In the genomic region with DNA sequence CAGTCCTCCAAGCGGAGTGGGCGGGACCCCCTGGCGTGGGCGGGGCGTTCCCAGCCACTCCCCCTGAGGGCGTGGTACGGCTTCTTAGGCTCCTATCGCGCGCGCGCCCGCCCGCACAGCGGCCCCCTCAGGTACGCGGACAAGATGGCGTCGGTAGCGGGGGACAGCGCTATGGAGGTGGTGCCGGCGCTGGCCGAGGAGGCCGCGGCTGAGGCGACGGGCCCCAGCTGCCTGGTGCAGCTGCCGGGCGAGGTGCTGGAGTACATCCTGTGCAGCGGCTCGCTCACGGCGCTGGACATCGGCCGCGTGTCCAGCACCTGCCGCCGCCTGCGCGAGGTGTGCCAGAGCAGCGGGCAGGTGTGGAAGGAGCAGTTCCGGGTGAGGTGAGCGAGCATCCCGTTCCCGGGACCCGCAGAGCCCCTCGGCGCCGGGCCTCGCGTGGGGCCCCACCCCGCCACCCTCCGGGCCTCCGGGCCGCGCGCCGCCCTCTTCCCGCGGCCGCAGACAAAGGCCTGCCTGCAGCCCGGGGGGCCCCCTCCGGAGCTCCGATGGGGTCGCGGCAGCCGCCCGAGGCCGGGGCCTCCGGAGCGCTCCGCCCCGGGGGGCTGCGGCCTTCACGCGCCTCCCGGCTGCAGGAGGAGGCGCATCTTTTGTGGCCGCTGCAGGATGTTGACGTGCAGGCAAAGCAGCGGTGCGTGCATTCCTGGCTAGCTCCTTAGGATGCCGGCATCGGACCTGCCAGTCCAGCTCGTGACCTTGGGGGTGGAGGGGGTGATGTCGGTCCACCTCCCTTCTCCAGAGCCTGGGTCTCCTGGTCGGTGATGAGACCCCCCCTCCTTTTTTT, we compare ENCODE assay signal across 8 mouse cellular contexts. TPM values are rescaled to one million over a fixed set of nuclear protein-coding genes. Genes with fewer than 3 reads are reported as not detected.
DNase-seq lines count a peak whose midpoint lies in the region; ATAC-seq lines count a peak whose summit lies in the region.

TSS of gene Fbxo21 (plus strand) at position 74 of the 844 bp plus-strand sequence.

- peak within 1 kb of the TSS; percentile 99 for H3K4me3 ChIP-seq in hindbrain, embryonic 13.5 days

- DNase-seq in NIH3T3 (ENCODE audit: low read depth): peak; percentile 98
- peak; percentile 98 to 99 for DNase-seq in cerebellum, postnatal 10 days
- peak; percentile 92 to 95 for DNase-seq in frontal cortex, postnatal 14 days (ENCODE audit: low spot score in 2 of 2)
- peak; percentile 91 to 94 for DNase-seq in layer of hippocampus, postnatal 25 days (ENCODE audit: extremely low spot score in 1 of 2, low spot score in 1 of 2)
- DNase-seq in lung, postnatal 25 days (ENCODE audit: low spot score): peak; percentile 96
- peak; percentile 98 for DNase-seq in retina, embryonic 14.5 days (ENCODE audit: low spot score)
- DNase-seq in thymus, postnatal 4 days: peak; percentile 95

- peaks cover 24% of the 10 kb centered on the region for H3K36me3 ChIP-seq in hindbrain, embryonic 13.5 days

- peak; percentile 90 for ATAC-seq in hindbrain, embryonic 13.5 days (ENCODE audit: low FRiP score)

- H3K4me1 ChIP-seq in hindbrain, embryonic 13.5 days (replicated peaks): peaks cover 39% of the 10 kb centered on the region

- no peaks in the 10 kb centered on the region for H3K9me3 ChIP-seq in hindbrain, embryonic 13.5 days

- H3K4me2 ChIP-seq in hindbrain, embryonic 13.5 days: peak within 1 kb of the TSS; percentile 71

- H3K27ac ChIP-seq in hindbrain, embryonic 13.5 days: peak within 1 kb of the TSS; percentile 94

- no peaks in the 10 kb centered on the region for H3K27me3 ChIP-seq in hindbrain, embryonic 13.5 days

- H3K9ac ChIP-seq in hindbrain, embryonic 13.5 days: peak within 1 kb of the TSS; percentile 99

- under 1% methylated on average over 72 of the region's 88 CpGs for WGBS in hindbrain, embryonic 13.5 days

RNA-seq across cellular contexts. Expression of gene Fbxo21, which starts in this region (rescaled TPM):
- 141 and 149 TPM in 2 replicates for polyA plus RNA-seq in hindbrain, embryonic 13.5 days (2015; fragmentation: Nextera tagmentation; extraction: Ambion mirVana)
- total RNA-seq in layer of hippocampus, postnatal 25 days (2021): 100 to 1,000 TPM; 128 to 150 TPM

Comparison
In these comparisons a context has a peak if more than half of its experiments do, and no peak if none do; other contexts are left out.
1. Peak in every context shown above with its lines: DNase-seq, ATAC-seq, H3K4me3 ChIP-seq and H3K27ac ChIP-seq.